ENCODE assay signal across 31 mouse cellular contexts in genomic region chr3:7257591-7257990, GRCm38 (mm10).
DNase-seq lines count a peak whose midpoint lies in the region; ATAC-seq lines count a peak whose summit lies in the region.
"Had no signal": no experiment of that assay in that cellular context is flagged by ENCODE, and none has a peak within 500 bp of the region (broad histone marks: within the 10 kb centered on the region; RNA-seq: fewer than 3 reads in every experiment).

No protein-coding gene starts in this region.

- H3K9me3 ChIP-seq in kidney, embryonic 15.5 days (replicated peaks), result no peaks in the 10 kb centered on the region
- H3K9me3 ChIP-seq in heart, embryonic 10.5 days, result no peaks in the 10 kb centered on the region
- H3K9me3 ChIP-seq: embryonic facial prominence, embryonic 12.5 days; forebrain, embryonic 10.5 days; forebrain, embryonic 15.5 days; heart, embryonic 12.5 days; hindbrain, embryonic 13.5 days; liver, embryonic 15.5 days; midbrain, embryonic 12.5 days; neural tube, embryonic 12.5 days had no signal

- no peak overlapping the region for H3K4me2 ChIP-seq in kidney, embryonic 15.5 days
- H3K4me2 ChIP-seq: embryonic facial prominence, embryonic 12.5 days; forebrain, embryonic 15.5 days; heart, embryonic 12.5 days; hindbrain, embryonic 13.5 days; liver, embryonic 15.5 days; midbrain, embryonic 12.5 days; neural tube, embryonic 12.5 days had no signal

- no peaks in the 10 kb centered on the region for H3K27me3 ChIP-seq in kidney, embryonic 15.5 days
- H3K27me3 ChIP-seq in heart, embryonic 10.5 days (ENCODE audit: insufficient read depth, poor library complexity, severe bottlenecking), result no peaks in the 10 kb centered on the region
- H3K27me3 ChIP-seq: embryonic facial prominence, embryonic 12.5 days; forebrain, embryonic 15.5 days; heart, embryonic 12.5 days; hindbrain, embryonic 13.5 days; liver, embryonic 15.5 days; midbrain, embryonic 12.5 days; neural tube, embryonic 12.5 days had no signal

- H3K9ac ChIP-seq in kidney, embryonic 15.5 days, result no peak overlapping the region
- H3K9ac ChIP-seq: embryonic facial prominence, embryonic 12.5 days; forebrain, embryonic 15.5 days; heart, embryonic 12.5 days; hindbrain, embryonic 13.5 days; liver, embryonic 15.5 days; midbrain, embryonic 12.5 days; neural tube, embryonic 12.5 days had no signal

- peak overlapping the region; percentile 45 for H3K27ac ChIP-seq in kidney, embryonic 15.5 days
- no peak overlapping the region for H3K27ac ChIP-seq in heart, embryonic 10.5 days
- H3K27ac ChIP-seq: embryonic facial prominence, embryonic 12.5 days; forebrain, embryonic 10.5 days; forebrain, embryonic 15.5 days; gastrocnemius, adult 2 months; hindbrain, embryonic 13.5 days; liver, embryonic 15.5 days; midbrain, embryonic 12.5 days; neural tube, embryonic 12.5 days had no signal

- no peaks in the 10 kb centered on the region for H3K36me3 ChIP-seq in kidney, embryonic 15.5 days
- no peaks in the 10 kb centered on the region for H3K36me3 ChIP-seq in heart, embryonic 10.5 days
- H3K36me3 ChIP-seq: embryonic facial prominence, embryonic 12.5 days; forebrain, embryonic 10.5 days; forebrain, embryonic 15.5 days; heart, embryonic 12.5 days; hindbrain, embryonic 13.5 days; liver, embryonic 15.5 days; midbrain, embryonic 12.5 days; neural tube, embryonic 12.5 days had no signal

- 21% methylated on average over 3 of the region's 3 CpGs for WGBS in kidney, embryonic 15.5 days
- 58% methylated on average over 3 of the region's 3 CpGs for WGBS in heart, embryonic 10.5 days

- DNase-seq in kidney, postnatal 25 days, result no peak
- peak; percentile 50 for DNase-seq in embryo, embryonic 10.5 days (ENCODE audit: low spot score)
- DNase-seq in forelimb bud, embryonic 11.5 days (ENCODE audit: low read depth, low spot score), result peak; percentile 71
- peak; percentile 44 for DNase-seq in mesoderm, embryonic 11.5 days (ENCODE audit: low read depth, low spot score)
- no peak for DNase-seq in thymus, postnatal 4 days
- DNase-seq in heart, embryonic 10.5 days (ENCODE audit: low spot score), result no peak
- DNase-seq: adrenal gland, adult 2 months; adrenal gland, postnatal 36 days; cerebellum, adult 8-10 months; cerebellum, postnatal 36 days; gastrocnemius, adult 2 months; gastrocnemius, postnatal 36 days; heart, adult 18-20 months; heart, postnatal 4 days; kidney, adult 18-20 months; left cerebral cortex, postnatal 4 days; lung, postnatal 36 days; right cerebral cortex, adult 18-20 months; thymus, adult 2 months; thymus, postnatal 36 days had no signal

- H3K4me1 ChIP-seq in kidney, embryonic 15.5 days, result no peaks in the 10 kb centered on the region
- H3K4me1 ChIP-seq in heart, embryonic 10.5 days, result no peaks in the 10 kb centered on the region
- H3K4me1 ChIP-seq: embryonic facial prominence, embryonic 12.5 days; forebrain, embryonic 10.5 days; forebrain, embryonic 15.5 days; heart, embryonic 12.5 days; hindbrain, embryonic 13.5 days; liver, embryonic 15.5 days; midbrain, embryonic 12.5 days; neural tube, embryonic 12.5 days had no signal

- H3K4me3 ChIP-seq in kidney, embryonic 15.5 days (replicated peaks), result no peak overlapping the region
- no peak overlapping the region for H3K4me3 ChIP-seq in heart, embryonic 10.5 days
- H3K4me3 ChIP-seq: embryonic facial prominence, embryonic 12.5 days; forebrain, embryonic 10.5 days; forebrain, embryonic 15.5 days; gastrocnemius, adult 2 months; heart, embryonic 12.5 days; hindbrain, embryonic 13.5 days; liver, embryonic 15.5 days; midbrain, embryonic 12.5 days; myocyte; neural tube, embryonic 12.5 days had no signal

- ATAC-seq in kidney, embryonic 15.5 days (replicated peaks; ENCODE audit: low FRiP score), result peak; percentile 93
- ATAC-seq: CD4-positive, CD25-positive, alpha-beta regulatory T cell, adult 4 months; forebrain, embryonic 15.5 days had no signal

Comparison
In these comparisons a context has a peak if more than half of its experiments do, and no peak if none do; other contexts are left out.
1. DNase-seq: peak in embryo, embryonic 10.5 days (single experiment), forelimb bud, embryonic 11.5 days (single experiment) and mesoderm, embryonic 11.5 days (single experiment); none in kidney, postnatal 25 days (0 of 2), thymus, postnatal 4 days (single experiment) and heart, embryonic 10.5 days (single experiment).